Mouse (Mus musculus): ENCODE results near the gene Cd180.
"Not testable (repeated sequence)": the region's sequence is repeated elsewhere in the genome, so short reads cannot be mapped to it uniquely, and the experiment has no call there.

The Cd180 gene

DNA sequence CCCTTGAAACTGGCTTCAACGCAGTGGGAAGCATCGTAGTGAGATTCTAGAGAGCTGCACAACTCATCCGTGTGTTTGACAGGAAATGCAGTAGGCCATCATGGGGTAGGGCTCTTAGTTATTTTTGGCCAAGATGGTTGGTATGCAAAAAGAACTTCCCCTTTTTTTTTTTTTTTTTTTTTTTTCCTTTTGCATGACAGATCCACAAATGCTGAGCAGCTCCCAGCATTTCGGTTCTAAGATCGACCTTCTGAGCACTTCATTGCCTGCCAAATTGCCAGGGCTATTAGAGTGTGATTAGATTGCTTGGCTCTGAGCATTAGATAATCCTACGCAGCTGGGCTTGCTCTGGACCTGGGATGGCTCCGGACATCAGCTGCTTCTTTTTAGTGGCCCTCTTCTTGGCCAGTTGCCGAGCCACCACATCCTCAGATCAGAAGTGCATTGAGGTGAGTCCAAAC is at the start of gene Cd180:
Gene Cd180 (plus strand): TSS at position 218 of the 461 bp plus-strand sequence.
- DNase-seq: peak; percentile 36

DNA sequence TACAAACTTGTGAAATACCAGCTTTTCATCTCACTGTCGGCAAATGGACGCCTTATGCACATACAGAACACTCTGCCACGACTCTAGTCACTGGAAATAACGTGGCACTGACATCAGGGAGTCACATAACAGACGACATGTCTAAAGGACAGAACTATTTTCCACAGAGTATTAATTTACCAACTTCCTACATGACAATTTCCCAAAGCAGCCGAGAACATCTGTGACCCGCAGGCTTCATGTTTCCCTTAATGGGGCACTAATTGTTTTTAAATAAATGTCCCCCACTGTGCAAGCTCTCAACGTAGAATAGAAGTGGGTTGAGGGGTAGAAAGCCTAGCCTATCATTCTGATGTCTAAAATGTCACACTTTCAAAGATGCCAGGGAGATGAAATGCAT is 49.0 kb upstream of the Cd180 start:
- DNase-seq: no peak

DNA sequence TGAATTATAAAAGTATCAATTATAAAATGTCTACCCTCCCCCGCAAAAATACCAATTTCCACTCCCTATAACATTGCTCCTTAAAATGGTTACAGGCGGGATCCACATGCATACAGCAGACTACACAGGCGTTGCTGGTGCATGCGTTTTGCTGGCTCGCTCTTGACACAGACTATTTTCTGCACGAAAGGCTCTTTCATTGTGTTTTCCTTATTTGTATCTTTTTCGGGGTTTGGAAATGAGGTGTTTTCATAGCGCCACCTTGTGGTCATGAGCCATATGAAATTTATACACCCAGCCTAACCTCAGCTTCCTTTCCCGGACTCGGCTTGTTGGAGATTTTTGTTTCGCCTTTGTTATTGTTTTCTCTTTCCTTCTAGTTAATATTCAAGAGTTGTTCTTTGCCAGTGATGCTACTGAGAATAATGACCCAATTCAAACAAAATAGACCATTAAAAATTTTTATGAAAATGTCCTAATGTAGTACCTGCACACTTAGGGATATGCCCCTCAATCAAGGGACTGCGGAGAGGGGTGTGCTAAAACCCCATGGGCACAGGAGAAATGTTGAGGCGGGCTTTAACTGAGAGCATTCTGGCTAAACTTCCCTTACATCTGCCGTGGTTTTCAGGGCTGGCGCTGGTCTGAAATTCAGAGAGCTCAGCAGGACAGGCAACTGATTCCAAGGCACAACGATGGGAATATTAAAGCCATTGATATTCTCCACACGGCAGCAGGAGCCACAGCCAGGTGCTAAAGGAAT is 48.4 kb upstream of the Cd180 start:
- peak; percentile 83 for DNase-seq

- peak; percentile 49 for DNase-seq
Measured at GRCm38 (mm10) chr13:102646271-102646771, 47.0 kb upstream of the Cd180 start.

- DNase-seq: no peak
Measured at GRCm38 (mm10) chr13:102647511-102647910, 45.8 kb upstream of the Cd180 start.

- no peak for DNase-seq
Measured at GRCm38 (mm10) chr13:102652303-102652889, 41.0 kb upstream of the Cd180 start.

DNA sequence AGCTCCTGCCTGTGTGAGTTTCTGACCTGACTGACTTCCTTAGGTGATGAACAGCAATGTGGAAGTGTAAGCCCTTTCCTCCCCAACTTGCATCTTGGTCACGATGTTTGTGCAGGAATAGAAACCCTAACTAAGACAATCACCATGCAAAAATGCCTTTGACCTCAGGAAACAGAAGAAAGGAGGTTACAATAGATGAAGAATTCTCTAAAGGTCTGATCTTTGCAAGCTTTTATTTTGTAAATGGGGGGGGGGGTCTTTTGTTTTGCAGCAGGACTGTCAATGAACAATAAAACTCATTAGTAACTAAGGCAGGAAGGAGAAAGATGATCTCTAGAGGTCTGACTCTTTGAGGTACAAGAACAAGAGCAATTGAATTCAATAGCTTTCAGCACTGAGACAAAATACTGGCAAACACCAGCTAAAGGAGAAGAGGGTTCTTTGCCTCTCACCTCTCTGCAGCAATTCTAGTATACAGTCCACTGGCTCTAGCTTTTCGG is 38.2 kb upstream of the Cd180 start:
- DNase-seq: no peak

DNA sequence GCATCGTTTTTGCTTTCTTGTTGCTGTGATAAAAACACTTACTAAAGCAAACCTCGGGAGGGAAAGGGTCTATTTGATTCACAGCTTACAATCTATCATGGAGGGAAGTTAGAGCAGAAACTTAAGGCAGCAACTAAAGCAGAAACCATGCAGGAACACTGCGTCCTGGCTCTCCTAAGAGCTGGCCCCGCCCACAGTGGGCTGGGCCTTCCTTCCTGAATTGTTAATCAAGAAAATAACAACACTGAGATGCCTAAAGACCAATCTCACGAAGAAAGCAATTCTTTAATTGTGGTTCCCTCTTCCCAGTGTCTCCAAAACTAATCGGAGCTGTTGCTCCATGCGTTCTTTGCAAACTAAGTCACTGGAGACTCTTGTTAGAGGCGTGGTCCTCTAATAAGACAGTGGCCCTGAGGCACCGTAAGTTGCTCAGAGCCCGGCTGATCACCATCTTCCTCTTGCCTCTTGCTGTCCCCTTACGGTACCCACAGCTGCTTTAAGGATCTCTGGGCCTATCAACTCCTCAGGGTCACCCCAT is 37.1 kb upstream of the Cd180 start:
- peak; percentile 44 for DNase-seq

GRCm38 (mm10) chr13:102658223-102658839 is 35.0 kb upstream of the Cd180 start:
- DNase-seq: peak; percentile 72

- no peak for DNase-seq
Measured at GRCm38 (mm10) chr13:102664041-102664440, 29.3 kb upstream of the Cd180 start.

GRCm38 (mm10) chr13:102664843-102665587 is 28.3 kb upstream of the Cd180 start:
- peak; percentile 69 for DNase-seq

GRCm38 (mm10) chr13:102665588-102666232 is 27.6 kb upstream of the Cd180 start:
- DNase-seq: no peak

GRCm38 (mm10) chr13:102666233-102666614 is 27.1 kb upstream of the Cd180 start:
- DNase-seq: no peak

DNA sequence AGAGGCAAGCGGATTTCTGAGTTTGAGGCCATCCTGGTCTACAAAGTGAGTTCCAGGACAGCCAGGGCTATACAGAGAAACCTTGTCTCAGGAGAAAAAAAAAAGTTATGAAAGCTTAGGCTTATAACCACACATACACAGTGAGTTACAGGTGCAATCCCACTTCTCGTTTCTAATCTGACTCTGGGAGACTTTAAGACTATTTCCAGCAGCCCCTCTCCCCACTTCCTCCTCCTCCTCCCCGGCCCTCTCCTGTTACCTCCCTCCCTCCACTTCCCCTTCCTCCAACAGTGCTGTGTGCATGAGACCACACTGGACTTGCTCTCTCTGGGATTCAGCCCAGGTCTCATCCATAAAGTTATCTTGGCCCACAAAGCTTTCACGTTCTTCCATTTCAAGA is 26.6 kb upstream of the Cd180 start:
- DNase-seq: no peak

DNA sequence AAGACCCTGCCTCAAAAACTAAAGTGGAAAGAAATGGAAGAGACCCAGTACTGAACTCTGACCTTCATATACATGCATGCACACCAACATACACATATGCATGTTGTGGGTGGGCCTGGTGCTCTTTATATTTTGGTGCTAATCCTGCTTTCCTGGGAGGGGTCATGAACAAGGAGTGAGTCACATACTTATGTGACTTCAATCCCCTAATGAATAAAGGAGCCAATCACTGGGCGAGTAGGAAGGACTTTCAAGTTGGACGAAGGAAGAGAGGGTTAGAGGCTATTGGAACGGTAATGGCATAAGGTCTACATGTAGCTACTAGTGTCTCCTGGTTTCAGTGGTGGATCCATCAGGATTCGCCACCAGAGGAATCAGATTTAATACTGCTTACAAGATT is 26.0 kb upstream of the Cd180 start:
- no peak for DNase-seq

DNA sequence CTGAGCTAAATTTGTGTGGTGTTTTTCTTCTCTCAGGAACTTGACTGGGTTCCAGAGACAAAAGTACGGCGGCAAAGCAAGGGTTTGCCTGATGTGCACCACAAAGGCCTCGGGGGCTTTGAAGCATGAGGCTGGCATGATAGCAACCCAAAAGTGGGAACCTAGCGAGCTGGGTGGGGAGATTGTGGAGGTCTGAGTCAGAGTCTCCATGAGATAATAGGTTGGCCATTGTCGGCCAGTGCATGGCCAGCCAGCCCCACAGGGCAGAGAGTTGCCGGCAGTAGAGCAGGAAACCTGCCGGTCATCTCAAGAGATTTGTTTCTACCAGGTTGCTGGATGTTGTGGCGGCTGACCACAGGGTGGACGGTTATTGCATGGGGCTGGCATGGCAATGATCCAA is 25.5 kb upstream of the Cd180 start:
- DNase-seq: no peak

- no peak for DNase-seq
Measured at GRCm38 (mm10) chr13:102668933-102669332, 24.4 kb upstream of the Cd180 start.

- DNase-seq: no peak
Measured at GRCm38 (mm10) chr13:102669522-102670256, 23.7 kb upstream of the Cd180 start.

DNA sequence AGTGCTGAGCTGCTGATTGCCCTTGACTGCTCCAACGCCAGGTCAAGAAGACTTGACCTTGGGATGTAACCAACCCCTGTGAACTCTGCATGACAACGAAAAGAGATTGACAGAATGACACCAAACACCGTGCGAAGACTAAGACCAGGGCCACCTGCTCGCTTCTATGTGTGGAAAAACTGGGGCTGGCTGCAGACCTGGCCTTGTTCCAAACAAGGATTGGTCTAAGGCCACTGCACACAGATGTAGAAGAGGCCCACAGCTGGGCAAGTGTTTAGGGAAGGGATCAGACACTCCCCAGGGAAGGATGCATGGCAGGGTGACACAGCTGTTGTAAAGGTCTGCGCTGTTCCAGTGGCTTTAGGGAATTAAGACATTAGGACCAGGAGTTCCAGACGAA is 22.9 kb upstream of the Cd180 start:
- DNase-seq: no peak

DNA sequence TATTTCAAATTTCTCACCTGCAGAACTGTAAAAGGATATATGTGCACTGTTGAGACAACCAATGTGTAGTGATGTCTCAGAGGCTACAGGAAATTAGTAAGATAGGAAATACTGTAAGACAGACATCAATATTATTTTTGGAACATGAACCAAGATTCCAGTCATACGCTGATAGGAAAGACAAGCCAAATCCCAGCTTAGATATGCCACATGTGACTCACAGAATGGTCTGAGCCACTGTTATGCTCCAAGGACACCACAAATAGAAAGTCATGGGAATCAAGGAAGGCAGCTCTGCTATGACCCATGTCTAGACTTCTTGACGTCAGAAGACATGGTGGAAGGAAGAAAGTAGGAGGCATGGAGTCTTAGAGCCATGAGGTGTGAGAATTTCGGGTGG is 19.3 kb upstream of the Cd180 start:
- DNase-seq: no peak

DNA sequence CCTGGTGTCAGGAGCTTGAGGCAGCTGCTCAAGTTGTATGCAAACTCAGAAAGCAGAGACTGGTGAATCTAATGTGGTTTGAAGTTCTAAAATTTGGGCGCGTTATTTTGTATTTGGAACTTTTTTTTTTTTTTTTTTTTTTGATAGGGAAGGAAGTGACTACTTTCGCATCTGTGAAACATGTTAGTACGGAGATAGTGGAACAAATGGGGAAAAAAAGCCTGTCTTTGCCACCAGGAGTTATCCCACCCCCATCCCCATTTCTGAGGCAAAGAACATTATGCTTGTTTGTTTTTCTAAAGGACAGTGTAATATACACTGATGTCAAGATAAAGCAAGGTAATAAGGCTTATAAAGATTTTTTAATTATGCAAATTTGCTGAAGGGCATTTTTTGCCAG is 15.8 kb upstream of the Cd180 start:
- DNase-seq: not testable (repeated sequence)
